Mouse (Mus musculus) stomach, embryonic 16.5 days (tissue): Measurements from ENCODE around the gene Miga2. TPM values are rescaled to one million over a fixed set of nuclear protein-coding genes. Genes with fewer than 3 reads are reported as not detected.

Experiments
- ATAC-seq: fragments of 200-750 bp; cut with Nextera tagmentation; 2 replicates; pipeline ENCODE4 v1.8.0; 2017; ENCODE audit warnings: moderate number of reproducible peaks, moderate TSS enrichment; ENCODE audit not compliant: insufficient read depth, low FRiP score
- H3K27ac ChIP-seq: fragments of 300-500 bp; sonication (generic); 2 replicates; pipeline ENCODE4 v1.5.1; 2014; ENCODE audit warnings: low read length
- H3K27me3 ChIP-seq: fragments of 300-500 bp; sonication (generic); 2 replicates; pipeline ENCODE4 v1.6.1; 2014; ENCODE audit warnings: low read length, control low read depth, mixed read lengths; ENCODE audit not compliant: control insufficient read depth, insufficient read depth
- H3K36me3 ChIP-seq: fragments of 300-500 bp; sonication (generic); 2 replicates; pipeline ENCODE4 v1.6.1; 2014; ENCODE audit warnings: low read length; ENCODE audit not compliant: control insufficient read depth, insufficient read depth
- H3K4me1 ChIP-seq: fragments of 300-500 bp; sonication (generic); 2 replicates; pipeline ENCODE4 v1.6.1; 2014; ENCODE audit warnings: low read length, control low read depth, mixed read lengths; ENCODE audit not compliant: control insufficient read depth, insufficient read depth
- H3K4me2 ChIP-seq: fragments of 300-500 bp; sonication (generic); 2 replicates; pipeline ENCODE4 v1.6.1; 2014; ENCODE audit warnings: low read depth, low read length, mixed read lengths
- H3K4me3 ChIP-seq: fragments of 300-500 bp; sonication (generic); replicated peaks from 2 replicates; pipeline ENCODE4 v1.5.1; 2014; ENCODE audit warnings: mild to moderate bottlenecking, low read length
- H3K9ac ChIP-seq: fragments of 300-500 bp; sonication (generic); 2 replicates; pipeline ENCODE4 v1.6.1; 2014; ENCODE audit warnings: low read length
- H3K9me3 ChIP-seq: fragments of 300-500 bp; sonication (generic); replicated peaks from 2 replicates; pipeline ENCODE4 v1.6.1; 2016; ENCODE audit warnings: low read length, control low read depth; ENCODE audit not compliant: control insufficient read depth
- WGBS: fragments of 180-500 bp; shearing (Covaris S2); extraction: QIAGEN DNeasy Blood & Tissue Kit; methylation state at CpG from one replicate; pipeline ENCODE4 v1.1.7; 2014; 5-methylcytosine and 5-hydroxymethylcytosine counted together
- polyA plus RNA-seq: library from polyadenylated mRNA; unstranded; fragments of >200 nt; fragmentation: Nextera tagmentation; extraction: Ambion mirVana; gene quantifications from 2 replicates; pipeline ENCODE4 v1.2.1, GENCODE M21; 2015

The Miga2 gene
- polyA plus RNA-seq, 1 experiment from 2014 or later, result 26.3 TPM

GRCm38 (mm10) chr2:30356266-30356665 is 7.8 kb upstream of the Miga2 start:
- Histone ChIP-seq H3K4me1 (peaks cover 38% of the 10 kb centered on the region), H3K27ac (peak overlapping the region; percentile 84), H3K4me2 (peak overlapping the region; percentile 94; the same call in 1 of the 2 replicates), H3K36me3 (0 out of 2 replicates have a peak, but pooled peaks cover 6% of the 10 kb centered on the region), H3K4me3 (no peak overlapping the region), H3K9ac (peak overlapping the region; percentile 32; the same call in 1 of the 2 replicates), H3K9me3 (no peaks in the 10 kb centered on the region), H3K27me3 (no peaks in the 10 kb centered on the region)
- ATAC-seq, result no peak
- WGBS, result 37% methylated on average over 4 of the region's 4 CpGs

- Histone ChIP-seq H3K4me1 (peaks cover 38% of the 10 kb centered on the region), H3K27ac (peak overlapping the region; percentile 84), H3K36me3 (0 out of 2 replicates have a peak, but pooled peaks cover 6% of the 10 kb centered on the region), H3K27me3 (no peaks in the 10 kb centered on the region), H3K9me3 (no peaks in the 10 kb centered on the region), H3K4me2 (peak overlapping the region; percentile 94), H3K4me3 (no peak overlapping the region), H3K9ac (peak overlapping the region; percentile 86; the same call in 1 of the 2 replicates)
- ATAC-seq, result no peak
- 56% methylated on average over 9 of the region's 9 CpGs for WGBS
Observed at GRCm38 (mm10) chr2:30356906-30357305, 7.1 kb upstream of the Miga2 start.

- no peaks in the 10 kb centered on the region for H3K36me3 ChIP-seq
- H3K9ac ChIP-seq, result peak overlapping the region; percentile 86
- 40% methylated on average over 8 of the region's 8 CpGs for WGBS
- H3K9me3 ChIP-seq, result no peaks in the 10 kb centered on the region
- peak overlapping the region; percentile 94 for H3K4me2 ChIP-seq
- 0 out of 2 replicates have a peak, but pooled peaks have one; percentile 1 for ATAC-seq
- no peaks in the 10 kb centered on the region for H3K27me3 ChIP-seq
- peaks cover 38% of the 10 kb centered on the region for H3K4me1 ChIP-seq
- peak overlapping the region; percentile 84 for H3K27ac ChIP-seq
- H3K4me3 ChIP-seq, result peak overlapping the region; percentile 81
Observed at GRCm38 (mm10) chr2:30357552-30358510, 6.2 kb upstream of the Miga2 start.

DNA sequence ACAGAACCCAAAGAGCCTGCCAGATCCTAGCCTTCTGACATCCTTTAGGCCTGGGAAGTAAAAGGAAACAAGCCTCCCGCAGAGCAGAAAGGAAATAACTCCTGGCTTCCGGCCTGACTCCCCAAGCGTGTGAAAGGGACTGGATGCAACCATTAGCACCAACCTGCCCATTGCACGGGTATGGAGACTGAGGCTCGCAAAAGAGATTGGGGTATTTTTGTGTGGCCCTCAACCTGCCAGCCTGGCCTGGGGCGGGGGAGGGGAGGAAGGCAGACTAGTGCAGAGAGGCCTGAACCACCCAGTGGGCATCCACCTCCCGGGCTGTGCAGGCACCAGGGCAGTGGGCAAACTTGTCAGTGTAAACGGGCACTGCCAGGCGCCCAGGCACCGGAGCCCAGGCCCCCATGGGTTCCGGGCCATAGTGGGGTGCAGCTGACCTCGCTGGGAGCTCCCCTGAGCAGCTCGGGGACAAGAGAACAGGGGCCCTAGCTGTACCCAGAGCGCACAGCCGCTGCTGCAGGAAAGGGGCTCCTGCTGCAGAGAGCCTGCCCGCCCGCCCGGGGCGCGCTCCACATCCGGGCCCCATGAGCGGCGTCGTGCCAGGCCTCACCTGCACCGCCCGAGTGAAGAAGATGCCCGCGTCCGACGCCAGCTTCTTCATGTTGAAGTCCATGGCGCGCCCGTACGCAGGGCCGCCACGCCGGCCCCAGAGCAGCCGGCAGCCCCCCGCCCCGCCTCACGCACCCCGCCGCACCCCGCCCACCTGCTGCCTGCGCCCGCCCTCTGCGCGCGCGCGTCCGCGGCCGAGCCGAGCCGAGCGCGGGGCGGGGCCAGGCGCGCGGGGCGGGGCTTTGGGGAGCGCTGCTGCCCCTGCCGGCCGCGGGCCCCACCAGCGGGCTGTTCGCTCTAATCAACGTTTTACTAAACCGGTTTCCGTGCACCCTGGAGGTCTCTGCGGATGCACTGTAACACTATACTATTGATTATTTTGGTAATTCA is 5.2 kb upstream of the Miga2 start, which contains the start of gene Sh3glb2:
Gene Sh3glb2 (minus strand): TSS at position 805 of the 999 bp plus-strand sequence.
- WGBS, result 1% methylated on average over 73 of the region's 73 CpGs
- Histone ChIP-seq H3K4me1 (peaks cover 38% of the 10 kb centered on the region), H3K9me3 (no peaks in the 10 kb centered on the region), H3K27ac (peak within 1 kb of the TSS; percentile 84), H3K4me2 (peak within 1 kb of the TSS; percentile 94), H3K4me3 (peak within 1 kb of the TSS; percentile 81), H3K27me3 (no peaks in the 10 kb centered on the region), H3K36me3 (no peaks in the 10 kb centered on the region), H3K9ac (peak within 1 kb of the TSS; percentile 86)
- ATAC-seq, result peak; percentile 63

GRCm38 (mm10) chr2:30360626-30361025 is 3.4 kb upstream of the Miga2 start:
- no peak overlapping the region for H3K9ac ChIP-seq
- H3K9me3 ChIP-seq, result no peaks in the 10 kb centered on the region
- peaks cover 37% of the 10 kb centered on the region for H3K4me1 ChIP-seq
- H3K27ac ChIP-seq, result no peak overlapping the region
- no peak overlapping the region for H3K4me2 ChIP-seq
- ATAC-seq, result no peak
- 56% methylated on average over 10 of the region's 10 CpGs for WGBS
- no peak overlapping the region for H3K4me3 ChIP-seq
- no peaks in the 10 kb centered on the region for H3K27me3 ChIP-seq
- no peaks in the 10 kb centered on the region for H3K36me3 ChIP-seq

DNA sequence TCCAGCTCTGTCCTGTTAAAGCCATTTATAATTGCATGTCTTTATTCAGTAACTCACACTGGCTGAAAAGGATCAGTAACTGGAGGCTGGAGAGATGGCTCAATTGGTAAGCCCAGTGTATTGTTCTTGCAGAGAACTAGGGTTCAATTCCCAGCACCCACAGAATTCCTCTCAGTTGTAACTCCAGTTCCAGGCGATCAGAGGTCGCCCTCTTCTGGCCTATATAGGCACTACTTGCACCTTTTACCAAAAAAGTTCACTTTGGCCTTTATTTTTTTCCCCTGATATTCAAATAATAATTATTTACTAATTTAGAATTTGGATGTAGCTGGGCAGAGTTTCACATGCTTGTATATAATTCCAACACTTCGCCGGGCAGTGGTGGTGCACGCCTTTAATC is 1.2 kb upstream of the Miga2 start:
- H3K4me3 ChIP-seq, result no peak overlapping the region
- ATAC-seq, result no peak
- H3K4me1 ChIP-seq, result peaks cover 16% of the 10 kb centered on the region
- no peak overlapping the region for H3K27ac ChIP-seq
- H3K9ac ChIP-seq, result no peak overlapping the region
- no peak overlapping the region for H3K4me2 ChIP-seq
- H3K9me3 ChIP-seq, result no peaks in the 10 kb centered on the region
- no peaks in the 10 kb centered on the region for H3K36me3 ChIP-seq
- 71% methylated on average over 5 of the region's 5 CpGs for WGBS
- no peaks in the 10 kb centered on the region for H3K27me3 ChIP-seq

DNA sequence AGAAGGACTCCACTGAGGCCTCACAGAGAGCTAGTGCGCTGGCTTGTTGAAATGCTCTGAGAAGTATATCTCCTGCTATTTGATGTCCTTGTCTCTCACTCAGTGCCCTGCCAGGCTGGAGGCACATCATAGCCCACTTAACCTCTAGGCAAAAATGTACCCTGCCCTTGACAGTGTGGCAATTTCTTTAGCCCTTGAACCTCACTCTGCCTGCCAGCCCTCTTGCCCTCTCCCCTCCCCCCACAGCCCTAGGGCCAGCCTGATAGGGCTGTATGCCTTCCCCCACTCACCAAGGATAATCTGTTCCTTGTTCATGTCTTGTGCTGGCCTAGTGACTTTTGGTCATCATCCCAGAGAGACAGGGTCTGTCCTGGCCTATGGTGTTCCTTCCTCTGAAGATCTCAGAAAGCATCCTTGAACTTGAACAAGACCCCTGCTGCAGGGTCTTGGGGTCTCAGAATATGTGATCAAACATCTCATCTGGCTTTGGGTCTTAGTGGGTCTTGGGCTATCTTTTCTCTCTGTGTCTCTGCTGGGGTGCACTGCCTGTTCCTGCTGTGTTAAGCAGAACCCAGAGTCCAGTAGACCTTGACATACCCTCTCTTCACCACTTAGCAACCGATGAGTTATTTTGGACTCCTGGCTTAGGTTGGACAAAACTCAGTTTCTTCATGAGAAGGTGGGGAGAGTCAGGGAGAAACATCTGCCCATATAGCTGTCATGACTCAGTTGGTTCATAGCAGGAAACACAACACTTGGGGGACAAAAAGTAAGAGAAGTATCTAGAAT is 1.4 kb downstream of the Miga2 start:
- H3K4me1 ChIP-seq, result peaks cover 9% of the 10 kb centered on the region
- H3K27me3 ChIP-seq, result no peaks in the 10 kb centered on the region
- peaks cover 16% of the 10 kb centered on the region; the same call in 1 of the 2 replicates for H3K36me3 ChIP-seq
- H3K4me3 ChIP-seq, result peak overlapping the region; percentile 98
- peak overlapping the region; percentile 74 for H3K9ac ChIP-seq
- H3K9me3 ChIP-seq, result no peaks in the 10 kb centered on the region
- peak overlapping the region; percentile 73 for H3K4me2 ChIP-seq
- H3K27ac ChIP-seq, result no peak overlapping the region
- WGBS, result 81% methylated on average over 2 of the region's 2 CpGs
- ATAC-seq, result no peak

GRCm38 (mm10) chr2:30366203-30366602 is 2.2 kb downstream of the Miga2 start:
- Histone ChIP-seq H3K9ac (no peak overlapping the region; the same call in 1 of the 2 replicates), H3K27me3 (no peaks in the 10 kb centered on the region), H3K27ac (no peak overlapping the region), H3K4me3 (no peak overlapping the region), H3K36me3 (peaks cover 20% of the 10 kb centered on the region), H3K4me1 (peaks cover 9% of the 10 kb centered on the region), H3K4me2 (no peak overlapping the region), H3K9me3 (no peaks in the 10 kb centered on the region)
- no peak for ATAC-seq
- 72% methylated on average over 5 of the region's 5 CpGs for WGBS
